Mouse (Mus musculus) neural tube, embryonic 13.5 days (tissue): ENCODE results near the gene Unc5cl. TPM values are rescaled to one million over a fixed set of nuclear protein-coding genes. Genes with fewer than 3 reads are reported as not detected.
A peak's percentile ranks its signal among the peaks of the same experiment; 100 is the strongest.
"Not testable (repeated sequence)": the region's sequence is repeated elsewhere in the genome, so short reads cannot be mapped to it uniquely, and the experiment has no call there.

ENCODE experiments used
- ATAC-seq: fragments of 200-750 bp; cut with Nextera tagmentation; 2 replicates; pipeline ENCODE4 v1.8.0; 2017; ENCODE audit warnings: low read depth, mild to moderate bottlenecking, moderate TSS enrichment, moderate library complexity
- H3K27ac ChIP-seq: fragments of 300-500 bp; sonication (generic); replicated peaks from 2 replicates; pipeline ENCODE4 v1.5.1; 2015; ENCODE audit warnings: moderate library complexity, mild to moderate bottlenecking, inconsistent platforms
- H3K27me3 ChIP-seq: fragments of 300-500 bp; sonication (generic); 2 replicates; pipeline ENCODE4 v1.6.1; 2015; ENCODE audit warnings: mild to moderate bottlenecking, inconsistent platforms
- H3K36me3 ChIP-seq: fragments of 300-500 bp; sonication (generic); 2 replicates; pipeline ENCODE4 v1.6.1; 2015; ENCODE audit warnings: mild to moderate bottlenecking, inconsistent platforms
- H3K4me1 ChIP-seq: fragments of 300-500 bp; sonication (generic); replicated peaks from 2 replicates; pipeline ENCODE4 v1.6.1; 2015; ENCODE audit warnings: inconsistent platforms
- H3K4me2 ChIP-seq: fragments of 300-500 bp; sonication (generic); 2 replicates; pipeline ENCODE4 v1.6.1; 2015; ENCODE audit warnings: inconsistent platforms, mild to moderate bottlenecking, moderate library complexity
- H3K4me3 ChIP-seq: fragments of 300-500 bp; sonication (generic); 2 replicates; pipeline ENCODE4 v1.5.1; 2015; ENCODE audit warnings: mild to moderate bottlenecking, inconsistent platforms
- H3K9ac ChIP-seq: fragments of 300-500 bp; sonication (generic); 2 replicates; pipeline ENCODE4 v1.6.1; 2015; ENCODE audit warnings: moderate library complexity, mild to moderate bottlenecking, inconsistent platforms
- H3K9me3 ChIP-seq: fragments of 300-500 bp; sonication (generic); 2 replicates; pipeline ENCODE4 v1.6.1; 2016; ENCODE audit warnings: inconsistent platforms
- WGBS: fragments of 180-500 bp; shearing (Covaris S2); methylation state at CpG from one replicate; pipeline ENCODE4 v1.1.7; 2015; 5-methylcytosine and 5-hydroxymethylcytosine counted together
- polyA plus RNA-seq: library from polyadenylated mRNA; unstranded; fragments of >200 nt; fragmentation: Nextera tagmentation; extraction: Ambion mirVana; gene quantifications from 2 replicates; pipeline ENCODE4 v1.2.1, GENCODE M21; 2015

The Unc5cl gene
- polyA plus RNA-seq, 1 experiment from 2014 or later, result 0.18 TPM

DNA sequence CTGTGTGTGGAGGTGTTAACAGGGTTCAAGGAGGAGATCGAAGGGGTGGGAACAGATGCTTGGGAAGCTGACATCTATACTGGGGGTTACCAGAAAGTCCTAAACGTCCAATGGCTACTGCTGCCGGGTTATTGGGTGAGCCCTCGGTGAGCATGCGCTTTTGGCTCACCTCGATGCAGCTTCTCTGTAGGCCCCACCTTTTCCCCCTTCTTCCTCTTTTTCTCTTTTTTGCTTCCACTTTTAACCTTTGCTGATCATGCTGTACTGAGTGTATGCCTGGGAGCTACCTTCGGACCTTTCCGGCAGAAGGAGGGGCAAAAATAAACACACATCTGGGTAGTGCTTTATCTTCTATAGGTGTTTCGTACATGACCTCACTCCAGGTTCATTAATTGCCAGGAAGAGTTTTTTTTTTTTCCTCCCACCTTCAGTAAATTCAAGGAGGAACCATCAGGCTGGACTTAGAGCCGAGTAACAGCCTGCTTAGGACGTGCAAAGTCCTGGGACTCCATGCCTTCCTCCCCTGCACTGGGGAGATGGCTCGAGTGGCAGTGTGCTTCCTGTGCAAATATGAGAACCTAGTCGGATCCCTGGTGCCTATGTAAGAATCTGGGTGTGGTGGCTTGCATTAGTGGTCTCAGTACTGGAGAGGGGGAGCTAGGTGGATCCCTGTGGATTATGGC, 3.4 kb downstream of the Unc5cl start:
- 89% methylated on average over 13 of the region's 13 CpGs for WGBS
- ATAC-seq, result no peak

DNA sequence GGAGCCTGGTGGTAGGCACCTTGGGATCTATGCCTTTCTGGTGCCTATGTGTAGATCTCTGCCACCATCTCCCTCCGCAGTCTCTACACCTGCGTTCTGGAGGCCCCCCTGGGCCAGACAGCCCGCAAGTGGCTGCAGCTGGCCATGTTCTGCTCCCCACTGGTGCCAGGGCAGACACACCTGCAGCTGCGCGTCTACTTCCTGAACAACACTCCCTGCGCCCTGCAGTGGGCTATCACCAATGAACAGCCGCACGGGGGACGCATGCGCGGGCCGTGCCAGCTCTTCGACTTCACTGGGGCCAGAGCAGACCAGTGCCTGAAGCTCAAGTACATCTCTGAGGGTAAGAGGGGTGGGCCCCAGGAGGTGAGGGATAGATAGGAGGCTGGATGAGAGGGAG, 7.4 kb downstream of the Unc5cl start:
- no peaks in the 10 kb centered on the region for H3K36me3 ChIP-seq
- 96% methylated on average over 13 of the region's 13 CpGs for WGBS
- no peak for ATAC-seq

More for the DNA sequence above, 3.4 kb downstream of the Unc5cl start:
- H3K36me3 ChIP-seq, result no peaks in the 10 kb centered on the region
- H3K27me3 ChIP-seq, result no peaks in the 10 kb centered on the region
- H3K4me1 ChIP-seq, result no peaks in the 10 kb centered on the region
- H3K9ac ChIP-seq, result no peak overlapping the region
- no peak overlapping the region for H3K4me3 ChIP-seq
- H3K9me3 ChIP-seq, result no peaks in the 10 kb centered on the region
- H3K27ac ChIP-seq, result no peak overlapping the region
- H3K4me2 ChIP-seq, result no peak overlapping the region

DNA sequence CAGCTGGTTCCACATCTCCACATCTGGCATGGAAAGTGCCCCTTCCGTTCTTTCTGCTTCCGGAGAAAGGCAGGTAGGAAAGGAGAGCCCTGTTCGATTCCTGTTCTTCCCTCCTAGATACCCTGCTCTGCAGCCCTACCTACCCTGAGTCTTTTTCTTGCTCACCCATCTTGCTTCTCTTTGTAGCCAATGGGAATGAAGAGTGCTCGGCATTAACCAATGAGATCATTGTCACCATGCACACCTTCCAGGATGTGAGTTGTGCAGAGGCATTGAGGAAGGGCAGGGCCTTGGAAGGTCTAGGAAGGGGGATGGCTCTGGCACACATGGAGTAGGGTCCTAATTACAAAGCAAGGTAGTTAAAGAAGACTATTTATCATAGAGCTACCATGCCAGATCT, 8.7 kb downstream of the Unc5cl start:
- H3K9me3 ChIP-seq, result no peaks in the 10 kb centered on the region
- H3K27me3 ChIP-seq, result peaks cover 13% of the 10 kb centered on the region
- ATAC-seq, result no peak
- no peaks in the 10 kb centered on the region for H3K36me3 ChIP-seq
- no peak overlapping the region for H3K27ac ChIP-seq
- 93% methylated on average over 4 of the region's 4 CpGs for WGBS
- no peak overlapping the region for H3K4me3 ChIP-seq
- no peak overlapping the region for H3K9ac ChIP-seq
- H3K4me2 ChIP-seq, result no peak overlapping the region
- peaks cover 11% of the 10 kb centered on the region; the same call in 1 of the 2 replicates for H3K4me1 ChIP-seq

More for the DNA sequence above, 7.4 kb downstream of the Unc5cl start:
- Histone ChIP-seq H3K4me1 (peaks cover 4% of the 10 kb centered on the region; the same call in 1 of the 2 replicates), H3K9me3 (no peaks in the 10 kb centered on the region), H3K4me3 (no peak overlapping the region), H3K9ac (no peak overlapping the region), H3K4me2 (no peak overlapping the region), H3K27ac (no peak overlapping the region), H3K27me3 (peaks cover 9% of the 10 kb centered on the region)

DNA sequence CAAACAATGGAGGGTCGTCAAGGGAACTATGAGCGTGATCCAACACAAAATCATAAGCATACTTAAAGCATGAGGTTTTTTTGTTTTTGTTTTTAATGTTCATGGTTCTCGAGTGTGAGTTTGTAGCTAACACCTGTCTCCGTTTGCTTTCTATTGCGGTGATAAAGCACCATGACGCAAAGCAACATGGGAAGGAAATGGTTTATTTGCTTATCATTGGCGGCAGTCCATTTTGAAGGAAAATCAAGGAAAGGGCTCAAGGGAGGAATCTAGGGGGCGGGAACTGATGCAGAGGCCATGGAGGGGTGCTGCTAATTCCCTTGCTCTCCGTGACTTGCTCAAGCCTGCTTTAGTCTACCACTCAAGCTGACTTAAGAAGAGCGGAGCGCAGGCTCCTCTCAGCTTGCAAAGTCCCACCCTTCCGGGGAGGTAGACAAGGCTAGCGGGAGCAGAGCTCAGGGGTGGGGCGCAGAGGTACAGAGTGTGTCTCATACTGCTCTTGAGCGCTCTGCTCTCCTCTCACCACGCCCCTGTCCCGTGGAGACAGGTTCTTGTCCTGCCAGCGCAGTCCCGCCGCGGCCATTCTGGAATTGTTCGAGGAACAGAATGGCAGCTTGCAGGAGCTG, 12.2 kb downstream of the Unc5cl start:
- 51% methylated on average over 22 of the region's 22 CpGs for WGBS

GRCm38 (mm10) chr17:48467395-48468231, 12.9 kb downstream of the Unc5cl start:
- Histone ChIP-seq H3K36me3 (no peaks in the 10 kb centered on the region), H3K27ac (no peak overlapping the region), H3K4me1 (peaks cover 11% of the 10 kb centered on the region; the same call in 1 of the 2 replicates), H3K4me2 (peak overlapping the region; percentile 44), H3K9me3 (no peaks in the 10 kb centered on the region), H3K4me3 (peak overlapping the region; percentile 22; the same call in 1 of the 2 replicates), H3K9ac (peak overlapping the region; percentile 26; the same call in 1 of the 2 replicates), H3K27me3 (peaks cover 13% of the 10 kb centered on the region)
- WGBS, result 11% methylated on average over 22 of the region's 22 CpGs
- peak; percentile 82 for ATAC-seq

More for the DNA sequence above, 12.2 kb downstream of the Unc5cl start:
- no peaks in the 10 kb centered on the region for H3K9me3 ChIP-seq
- no peak overlapping the region for H3K27ac ChIP-seq
- H3K27me3 ChIP-seq, result peaks cover 13% of the 10 kb centered on the region
- H3K4me2 ChIP-seq, result peak overlapping the region; percentile 44
- peaks cover 11% of the 10 kb centered on the region; the same call in 1 of the 2 replicates for H3K4me1 ChIP-seq
- H3K4me3 ChIP-seq, result peak overlapping the region; percentile 22
- no peaks in the 10 kb centered on the region for H3K36me3 ChIP-seq
- H3K9ac ChIP-seq, result peak overlapping the region; percentile 26; the same call in 1 of the 2 replicates
- ATAC-seq, result peak; percentile 62; the same call in 1 of the 2 replicates

DNA sequence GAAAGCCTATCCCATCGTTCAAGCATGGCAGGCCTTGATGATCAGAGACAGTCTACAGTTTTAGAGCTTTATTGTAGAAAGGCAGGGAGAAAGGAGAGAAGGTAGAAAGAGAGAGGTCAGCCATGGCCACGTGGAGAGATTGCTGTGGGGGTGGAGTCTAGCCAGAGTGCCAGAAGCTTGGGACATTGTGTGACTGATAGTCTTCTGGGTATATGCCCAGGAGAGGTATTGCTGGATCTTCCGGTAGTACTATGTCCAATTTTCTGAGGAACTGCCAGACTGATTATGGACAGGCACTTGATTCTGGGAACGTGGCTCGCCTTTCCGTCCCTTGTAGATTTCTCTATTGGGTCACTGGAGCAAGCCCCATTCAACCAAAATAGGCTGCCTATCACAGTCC, 19.6 kb downstream of the Unc5cl start:
- WGBS, result 84% methylated on average over 6 of the region's 6 CpGs
- H3K27ac ChIP-seq, H3K9me3 ChIP-seq, H3K27me3 ChIP-seq, H3K4me3 ChIP-seq, H3K4me2 ChIP-seq, H3K4me1 ChIP-seq, H3K36me3 ChIP-seq, H3K9ac ChIP-seq, ATAC-seq: not testable (repeated sequence)

DNA sequence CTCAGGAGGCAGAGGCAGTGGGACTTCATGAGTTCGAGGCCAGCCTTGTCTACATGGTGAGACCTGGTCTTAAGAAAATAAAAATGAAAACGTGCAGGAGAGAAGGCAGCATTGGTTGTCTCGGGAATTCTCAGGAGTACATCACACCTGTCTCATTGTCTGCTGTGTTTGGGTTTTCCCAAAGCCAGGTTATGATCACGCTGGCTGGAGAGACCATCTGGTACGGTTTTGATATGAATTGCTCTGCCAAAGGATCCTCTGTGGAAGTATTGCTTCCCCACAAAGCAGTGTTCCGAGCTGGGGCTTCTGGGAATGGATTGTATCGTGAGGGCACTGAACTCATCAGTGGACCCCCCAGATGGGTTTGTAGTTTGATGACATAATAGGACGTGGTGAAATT, 20.7 kb downstream of the Unc5cl start:
- Histone ChIP-seq H3K4me1 (no peaks in the 10 kb centered on the region), H3K27ac (no peak overlapping the region), H3K9me3 (no peaks in the 10 kb centered on the region), H3K36me3 (no peaks in the 10 kb centered on the region), H3K4me3 (no peak overlapping the region), H3K27me3 (no peaks in the 10 kb centered on the region), H3K9ac (no peak overlapping the region), H3K4me2 (no peak overlapping the region)
- WGBS, result 85% methylated on average over 8 of the region's 8 CpGs
- ATAC-seq, result no peak

- ATAC-seq, result no peak
- WGBS, result 87% methylated on average over 10 of the region's 10 CpGs
These were observed 25.3 kb downstream of the Unc5cl start for GRCm38 (mm10) chr17:48479952-48480351.

DNA sequence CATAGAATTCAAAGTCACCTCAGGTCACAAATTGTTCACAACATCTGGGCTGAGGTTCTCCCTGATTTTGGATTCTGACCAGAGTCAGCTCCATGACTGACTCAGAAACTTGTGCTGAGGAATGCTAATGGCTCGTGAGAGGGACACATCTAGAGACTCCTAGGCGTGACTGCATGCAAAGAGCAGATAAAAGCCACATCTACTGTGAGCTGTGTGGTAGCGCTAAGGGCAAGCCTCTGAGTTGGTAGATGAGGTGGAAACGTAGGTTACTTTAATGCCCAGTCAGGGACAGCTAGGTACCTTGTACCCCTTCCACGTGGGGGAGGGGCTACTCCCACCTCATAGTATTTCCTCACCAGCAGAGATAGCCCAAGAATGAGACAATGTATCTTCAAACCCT, 29.1 kb downstream of the Unc5cl start:
- Histone ChIP-seq H3K4me2 (no peak overlapping the region), H3K27ac (no peak overlapping the region), H3K4me3 (no peak overlapping the region), H3K9me3 (no peaks in the 10 kb centered on the region), H3K27me3 (no peaks in the 10 kb centered on the region), H3K4me1 (no peaks in the 10 kb centered on the region), H3K9ac (no peak overlapping the region), H3K36me3 (no peaks in the 10 kb centered on the region)
- ATAC-seq, result no peak
- 86% methylated on average over 5 of the region's 5 CpGs for WGBS

More at GRCm38 (mm10) chr17:48479952-48480351, 25.3 kb downstream of the Unc5cl start:
- Histone ChIP-seq H3K27me3 (no peaks in the 10 kb centered on the region), H3K4me3 (no peak overlapping the region), H3K9me3 (no peaks in the 10 kb centered on the region), H3K4me1 (no peaks in the 10 kb centered on the region), H3K4me2 (no peak overlapping the region), H3K27ac (no peak overlapping the region), H3K36me3 (no peaks in the 10 kb centered on the region), H3K9ac (no peak overlapping the region)

GRCm38 (mm10) chr17:48484191-48484590, 29.5 kb downstream of the Unc5cl start:
- no peaks in the 10 kb centered on the region for H3K36me3 ChIP-seq
- H3K4me1 ChIP-seq, result no peaks in the 10 kb centered on the region
- H3K4me3 ChIP-seq, result no peak overlapping the region
- WGBS, result 94% methylated on average over 5 of the region's 5 CpGs
- H3K27ac ChIP-seq, result no peak overlapping the region
- H3K9ac ChIP-seq, result no peak overlapping the region
- H3K27me3 ChIP-seq, result no peaks in the 10 kb centered on the region
- no peak for ATAC-seq
- no peak overlapping the region for H3K4me2 ChIP-seq
- no peaks in the 10 kb centered on the region for H3K9me3 ChIP-seq

- Histone ChIP-seq H3K4me3 (no peak overlapping the region), H3K27me3 (no peaks in the 10 kb centered on the region), H3K9ac (no peak overlapping the region), H3K4me2 (no peak overlapping the region), H3K36me3 (no peaks in the 10 kb centered on the region), H3K4me1 (no peaks in the 10 kb centered on the region), H3K9me3 (no peaks in the 10 kb centered on the region), H3K27ac (no peak overlapping the region)
- no peak for ATAC-seq
- WGBS, result 95% methylated on average over 3 of the region's 3 CpGs
These were observed 34.8 kb downstream of the Unc5cl start for GRCm38 (mm10) chr17:48489466-48489865.

- no peaks in the 10 kb centered on the region for H3K36me3 ChIP-seq
These were observed 37.9 kb downstream of the Unc5cl start for GRCm38 (mm10) chr17:48492621-48493020.

More at GRCm38 (mm10) chr17:48492621-48493020, 37.9 kb downstream of the Unc5cl start:
- Histone ChIP-seq H3K4me2 (no peak overlapping the region), H3K9me3 (no peaks in the 10 kb centered on the region), H3K9ac (no peak overlapping the region), H3K4me3 (no peak overlapping the region), H3K4me1 (no peaks in the 10 kb centered on the region), H3K27ac (no peak overlapping the region), H3K27me3 (no peaks in the 10 kb centered on the region)
- 93% methylated on average over 8 of the region's 8 CpGs for WGBS
- no peak for ATAC-seq
